Mouse (Mus musculus): ENCODE results near the gene Sgpl1. TPM values are rescaled to one million over a fixed set of nuclear protein-coding genes. Genes with fewer than 3 reads are reported as not detected.
A peak's percentile ranks its signal among the peaks of the same experiment; 100 is the strongest.

Gene Sgpl1
- polyA plus RNA-seq, 1 experiment from 2014 or later: 41.7 TPM

- WGBS: 70% methylated on average over 4 of the region's 4 CpGs
- H3K27ac ChIP-seq: no peak overlapping the region
- H3K27me3 ChIP-seq (ENCODE audit: insufficient read depth, poor library complexity, severe bottlenecking): peaks cover 44% of the 10 kb centered on the region
- H3K9me3 ChIP-seq: no peaks in the 10 kb centered on the region
- no peaks in the 10 kb centered on the region for H3K36me3 ChIP-seq
- DNase-seq (ENCODE audit: low spot score): no peak
- H3K4me1 ChIP-seq: peaks cover 10% of the 10 kb centered on the region
- no peak overlapping the region for H3K4me3 ChIP-seq
Observed at GRCm38 (mm10) chr10:61172496-61172895, 25.0 kb upstream of the Sgpl1 start.

- Histone ChIP-seq H3K36me3 (no peaks in the 10 kb centered on the region), H3K4me3 (no peak within 1 kb of the TSS), H3K27ac (no peak within 1 kb of the TSS), H3K9me3 (no peaks in the 10 kb centered on the region), H3K27me3 (ENCODE audit: insufficient read depth, poor library complexity, severe bottlenecking) (peaks cover 38% of the 10 kb centered on the region), H3K4me1 (peaks cover 10% of the 10 kb centered on the region)
- WGBS: 37% methylated on average over 3 of the region's 3 CpGs
- DNase-seq (ENCODE audit: low spot score): no peak
Observed at GRCm38 (mm10) chr10:61171654-61172053, 24.2 kb upstream of the Sgpl1 start, which contains the start of gene Tbata. Gene Tbata (plus strand): TSS chr10:61171954.

DNA sequence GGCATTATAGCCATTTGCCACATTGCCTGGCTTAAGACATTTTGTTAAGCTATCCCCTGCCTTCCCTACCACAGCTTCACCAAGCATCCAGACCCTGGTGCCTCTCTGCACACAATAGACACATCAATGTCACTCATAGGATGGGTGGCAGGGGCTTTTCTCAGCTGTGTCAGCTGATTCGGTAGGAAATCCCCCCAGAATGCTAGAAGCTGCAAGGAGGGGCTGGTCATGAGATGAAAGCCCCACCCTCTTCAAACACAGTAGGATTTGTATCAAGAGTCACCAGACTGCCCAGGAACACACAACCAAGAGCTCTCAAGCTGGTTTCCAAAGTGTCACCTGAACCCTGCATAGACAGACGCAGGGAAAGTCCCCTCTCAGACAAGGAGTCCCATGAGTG is 20.9 kb upstream of the Sgpl1 start:
- Histone ChIP-seq H3K4me3 (no peak overlapping the region), H3K9me3 (no peaks in the 10 kb centered on the region), H3K4me1 (no peaks in the 10 kb centered on the region), H3K27me3 (ENCODE audit: insufficient read depth, poor library complexity, severe bottlenecking) (peaks cover 5% of the 10 kb centered on the region; the same call in 1 of the 2 replicates), H3K27ac (no peak overlapping the region), H3K36me3 (no peaks in the 10 kb centered on the region)
- 74% methylated on average over 2 of the region's 2 CpGs for WGBS
- no peak for DNase-seq (ENCODE audit: low spot score)

GRCm38 (mm10) chr10:61167333-61168096 is 20.0 kb upstream of the Sgpl1 start:
- Histone ChIP-seq H3K9me3 (no peaks in the 10 kb centered on the region), H3K27ac (no peak overlapping the region), H3K36me3 (no peaks in the 10 kb centered on the region), H3K27me3 (ENCODE audit: insufficient read depth, poor library complexity, severe bottlenecking) (peaks cover 4% of the 10 kb centered on the region; the same call in 1 of the 2 replicates), H3K4me1 (no peaks in the 10 kb centered on the region), H3K4me3 (no peak overlapping the region)
- WGBS: 72% methylated on average over 9 of the region's 9 CpGs
- no peak for DNase-seq (ENCODE audit: low spot score)

GRCm38 (mm10) chr10:61162366-61162765 is 14.9 kb upstream of the Sgpl1 start:
- Histone ChIP-seq H3K27ac (no peak overlapping the region), H3K4me3 (no peak overlapping the region), H3K9me3 (no peaks in the 10 kb centered on the region), H3K4me1 (no peaks in the 10 kb centered on the region), H3K27me3 (ENCODE audit: insufficient read depth, poor library complexity, severe bottlenecking) (no peaks in the 10 kb centered on the region), H3K36me3 (no peaks in the 10 kb centered on the region)
- DNase-seq (ENCODE audit: low spot score): no peak
- 61% methylated on average over 3 of the region's 3 CpGs for WGBS

DNA sequence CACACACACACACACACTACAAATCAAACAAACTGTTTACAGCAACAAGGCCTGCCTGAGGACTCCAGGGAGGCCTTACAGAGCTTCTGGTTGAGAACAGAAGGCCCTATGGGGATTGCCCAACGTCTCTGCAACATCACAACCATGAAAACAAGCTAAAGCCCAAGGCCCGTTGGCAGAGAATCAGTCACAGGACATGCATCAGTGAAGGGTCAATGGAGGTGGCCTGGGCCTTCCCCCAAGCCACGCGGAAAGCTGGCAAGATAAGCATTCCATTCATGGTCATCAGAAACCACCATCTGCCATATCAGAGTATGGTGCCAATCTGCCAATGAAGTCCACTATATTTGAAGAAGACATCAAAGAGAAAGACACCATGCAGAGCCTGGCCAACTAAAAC is 13.2 kb upstream of the Sgpl1 start:
- 90% methylated on average over 4 of the region's 4 CpGs for WGBS
- no peak for DNase-seq (ENCODE audit: low spot score)
- Histone ChIP-seq H3K9me3 (no peaks in the 10 kb centered on the region), H3K27ac (no peak overlapping the region), H3K4me1 (no peaks in the 10 kb centered on the region), H3K27me3 (ENCODE audit: insufficient read depth, poor library complexity, severe bottlenecking) (no peaks in the 10 kb centered on the region), H3K36me3 (no peaks in the 10 kb centered on the region), H3K4me3 (no peak overlapping the region)

GRCm38 (mm10) chr10:61160089-61160488 is 12.6 kb upstream of the Sgpl1 start:
- Histone ChIP-seq H3K27ac (no peak overlapping the region), H3K4me3 (no peak overlapping the region), H3K9me3 (no peaks in the 10 kb centered on the region), H3K27me3 (ENCODE audit: insufficient read depth, poor library complexity, severe bottlenecking) (no peaks in the 10 kb centered on the region), H3K4me1 (0 out of 2 replicates have a peak, but pooled peaks cover 4% of the 10 kb centered on the region), H3K36me3 (no peaks in the 10 kb centered on the region)
- DNase-seq (ENCODE audit: low spot score): no peak
- WGBS: 77% methylated on average over 7 of the region's 7 CpGs

DNA sequence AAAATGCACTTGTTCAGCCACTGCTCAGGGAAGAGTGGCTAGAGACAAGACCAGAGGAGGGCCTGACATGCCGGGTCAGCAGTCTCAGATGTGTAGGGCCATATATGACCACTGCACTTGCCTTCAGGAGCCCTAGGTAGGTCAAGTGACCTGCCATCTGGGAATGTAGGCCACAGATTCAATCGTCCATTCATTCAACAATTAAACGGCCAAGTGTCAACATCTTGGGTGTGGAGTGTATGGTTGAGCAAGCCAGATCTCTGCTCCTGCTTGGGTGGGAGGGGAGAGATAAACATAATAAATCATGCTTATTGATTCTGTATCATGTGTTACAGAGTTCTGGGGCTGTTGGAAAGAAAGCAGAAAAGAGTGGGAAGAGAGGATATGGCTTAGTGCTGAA is 11.1 kb upstream of the Sgpl1 start:
- H3K4me1 ChIP-seq: peaks cover 8% of the 10 kb centered on the region; the same call in 1 of the 2 replicates
- no peak overlapping the region for H3K4me3 ChIP-seq
- no peaks in the 10 kb centered on the region for H3K36me3 ChIP-seq
- no peaks in the 10 kb centered on the region for H3K9me3 ChIP-seq
- no peaks in the 10 kb centered on the region for H3K27me3 ChIP-seq (ENCODE audit: insufficient read depth, poor library complexity, severe bottlenecking)
- DNase-seq (ENCODE audit: low spot score): no peak
- no peak overlapping the region for H3K27ac ChIP-seq
- WGBS: 73% methylated on average over 3 of the region's 3 CpGs

- Histone ChIP-seq H3K4me1 (peaks cover 17% of the 10 kb centered on the region; the same call in 1 of the 2 replicates), H3K36me3 (no peaks in the 10 kb centered on the region), H3K9me3 (no peaks in the 10 kb centered on the region), H3K4me3 (no peak overlapping the region), H3K27me3 (ENCODE audit: insufficient read depth, poor library complexity, severe bottlenecking) (no peaks in the 10 kb centered on the region), H3K27ac (no peak overlapping the region)
- WGBS: 80% methylated on average over 2 of the region's 2 CpGs
- no peak for DNase-seq (ENCODE audit: low spot score)
Observed at GRCm38 (mm10) chr10:61156453-61156852, 8.9 kb upstream of the Sgpl1 start.

GRCm38 (mm10) chr10:61155611-61156010 is 8.1 kb upstream of the Sgpl1 start:
- 71% methylated on average over 3 of the region's 3 CpGs for WGBS
- Histone ChIP-seq H3K4me3 (no peak overlapping the region), H3K4me1 (peaks cover 17% of the 10 kb centered on the region; the same call in 1 of the 2 replicates), H3K9me3 (no peaks in the 10 kb centered on the region), H3K27ac (no peak overlapping the region), H3K27me3 (ENCODE audit: insufficient read depth, poor library complexity, severe bottlenecking) (no peaks in the 10 kb centered on the region), H3K36me3 (no peaks in the 10 kb centered on the region)
- DNase-seq (ENCODE audit: low spot score): no peak

- H3K9me3 ChIP-seq: no peaks in the 10 kb centered on the region
- no peak overlapping the region for H3K4me3 ChIP-seq
Observed at GRCm38 (mm10) chr10:61152131-61152530, 4.6 kb upstream of the Sgpl1 start.

DNA sequence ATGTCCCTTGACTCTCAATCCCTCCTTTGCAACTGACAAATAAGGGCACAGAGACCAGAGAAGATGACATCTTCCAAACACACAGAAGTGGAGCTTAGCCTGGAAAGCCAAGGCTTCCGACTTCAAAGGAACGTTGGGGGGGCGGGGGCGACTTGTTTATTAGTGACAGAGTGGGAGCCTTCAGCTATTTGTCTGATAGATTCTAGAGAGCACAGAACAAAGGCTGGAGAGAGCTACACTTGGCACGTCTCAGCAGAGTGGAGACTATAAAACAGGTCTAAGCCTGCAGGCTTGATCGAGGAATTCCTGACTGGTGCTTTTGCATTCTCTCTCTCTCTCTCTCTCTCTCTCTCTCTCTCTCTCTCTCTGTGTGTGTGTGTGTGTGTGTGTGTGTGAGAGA is 3.1 kb upstream of the Sgpl1 start:
- DNase-seq (ENCODE audit: low spot score): no peak
- peaks cover 42% of the 10 kb centered on the region for H3K4me1 ChIP-seq

More at GRCm38 (mm10) chr10:61152131-61152530, 4.6 kb upstream of the Sgpl1 start:
- Histone ChIP-seq H3K27me3 (ENCODE audit: insufficient read depth, poor library complexity, severe bottlenecking) (no peaks in the 10 kb centered on the region), H3K4me1 (peaks cover 29% of the 10 kb centered on the region), H3K36me3 (no peaks in the 10 kb centered on the region), H3K27ac (no peak overlapping the region)
- no peak for DNase-seq (ENCODE audit: low spot score)

DNA sequence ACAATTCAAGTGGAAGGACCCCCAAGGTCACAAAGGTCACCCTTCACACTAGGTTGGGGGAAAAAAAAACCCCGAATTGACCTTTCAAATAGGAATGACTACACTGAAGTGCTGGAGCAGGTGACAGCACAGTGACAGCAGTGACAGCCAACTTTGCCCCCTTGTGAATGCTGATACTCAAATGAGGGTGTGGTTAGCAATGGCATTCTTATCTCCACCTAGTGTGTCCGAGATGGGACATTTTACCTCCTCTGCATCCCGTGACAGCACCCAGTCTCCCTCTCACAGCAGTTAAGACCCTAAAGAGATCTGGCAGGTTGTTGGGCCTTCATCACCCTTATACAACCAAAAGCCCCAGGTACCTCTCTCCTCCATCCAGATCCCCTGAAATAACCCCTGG is 2.0 kb upstream of the Sgpl1 start:
- Histone ChIP-seq H3K4me3 (no peak overlapping the region), H3K9me3 (no peaks in the 10 kb centered on the region), H3K27ac (no peak overlapping the region), H3K27me3 (ENCODE audit: insufficient read depth, poor library complexity, severe bottlenecking) (no peaks in the 10 kb centered on the region), H3K4me1 (peaks cover 41% of the 10 kb centered on the region), H3K36me3 (no peaks in the 10 kb centered on the region)
- DNase-seq (ENCODE audit: low spot score): no peak
- WGBS: 40% methylated on average over 3 of the region's 3 CpGs

More for the DNA sequence above, 3.1 kb upstream of the Sgpl1 start:
- Histone ChIP-seq H3K9me3 (no peaks in the 10 kb centered on the region), H3K27me3 (ENCODE audit: insufficient read depth, poor library complexity, severe bottlenecking) (no peaks in the 10 kb centered on the region), H3K4me3 (no peak overlapping the region), H3K36me3 (no peaks in the 10 kb centered on the region), H3K27ac (no peak overlapping the region)
- WGBS: 45% methylated on average over 6 of the region's 6 CpGs

DNA sequence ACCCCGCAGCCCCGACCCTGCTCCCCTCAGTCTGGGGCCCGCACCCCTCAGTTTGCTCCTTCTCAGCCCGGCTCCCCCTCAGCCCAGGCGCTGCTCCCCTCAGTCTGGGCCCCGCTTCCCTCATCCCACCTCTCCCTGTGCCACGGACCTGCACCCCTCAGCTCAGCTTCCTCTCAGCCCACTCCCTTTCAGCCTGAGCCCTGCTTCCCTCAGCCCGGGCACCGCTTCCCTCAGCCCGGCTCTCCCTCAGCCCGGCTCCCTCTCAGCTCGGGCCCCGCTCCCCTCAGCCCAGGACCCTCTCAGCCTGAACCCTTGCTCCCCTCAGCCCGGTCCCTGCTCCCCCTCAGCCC is 721 bp downstream of the Sgpl1 start:
- no peak for DNase-seq (ENCODE audit: low spot score)
- H3K9me3 ChIP-seq: no peaks in the 10 kb centered on the region

More for the DNA sequence above, 721 bp downstream of the Sgpl1 start:
- Histone ChIP-seq H3K36me3 (no peaks in the 10 kb centered on the region), H3K4me3 (peak overlapping the region; percentile 91), H3K27ac (peak overlapping the region; percentile 95), H3K27me3 (ENCODE audit: insufficient read depth, poor library complexity, severe bottlenecking) (no peaks in the 10 kb centered on the region), H3K4me1 (peaks cover 28% of the 10 kb centered on the region)
- WGBS: 2% methylated on average over 14 of the region's 14 CpGs

Measured in heart, embryonic 10.5 days (tissue).